In the genomic region with DNA sequence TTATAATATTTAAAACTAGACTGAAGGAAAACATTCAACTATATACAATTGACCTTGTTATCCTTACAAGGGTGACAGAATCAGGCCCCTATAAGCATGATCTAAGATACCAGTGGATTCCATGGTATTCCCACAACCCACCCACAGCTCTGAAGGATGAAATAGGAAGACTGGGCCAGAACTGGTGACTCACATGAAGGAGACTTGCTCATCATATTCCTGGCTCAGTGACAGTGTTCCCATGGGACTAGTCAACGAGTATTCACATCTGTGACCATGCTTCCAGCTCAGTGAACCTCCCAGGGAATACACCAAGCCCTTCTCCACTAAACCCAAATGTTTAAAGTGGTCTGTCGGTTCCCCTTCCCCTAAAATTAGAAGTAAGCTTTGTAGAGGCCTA, we compare ENCODE assay signal across 34 mouse cellular contexts. TPM values are rescaled to one million over a fixed set of nuclear protein-coding genes. Genes with fewer than 3 reads are reported as not detected.
A peak's percentile ranks its signal among the peaks of the same experiment; 100 is the strongest.
DNase-seq lines count a peak whose midpoint lies in the region; ATAC-seq lines count a peak whose summit lies in the region.
"Had no signal": no experiment of that assay in that cellular context is flagged by ENCODE, and none has a peak within 500 bp of the region (broad histone marks: within the 10 kb centered on the region; RNA-seq: fewer than 3 reads in every experiment).

No protein-coding gene starts in this region.

- no peak overlapping the region for H3K9ac ChIP-seq in heart, embryonic 11.5 days (ENCODE audit: low read depth, low read length)
- H3K9ac ChIP-seq: embryonic facial prominence, embryonic 13.5 days; heart, embryonic 13.5 days; hindbrain, embryonic 13.5 days; limb, embryonic 12.5 days; liver, embryonic 15.5 days; lung, embryonic 14.5 days; midbrain, embryonic 15.5 days had no signal

- no peaks in the 10 kb centered on the region for H3K4me1 ChIP-seq in heart, embryonic 11.5 days (ENCODE audit: control insufficient read depth, insufficient read depth, low read length)
- H3K4me1 ChIP-seq: embryonic facial prominence, embryonic 13.5 days; forebrain, embryonic 10.5 days; heart, embryonic 13.5 days; hindbrain, embryonic 13.5 days; limb, embryonic 12.5 days; liver, embryonic 15.5 days; midbrain, embryonic 10.5 days; midbrain, embryonic 15.5 days had no signal

- H3K27ac ChIP-seq in heart, embryonic 11.5 days (ENCODE audit: low read depth, low read length), result no peak overlapping the region
- H3K27ac ChIP-seq: embryonic facial prominence, embryonic 13.5 days; forebrain, embryonic 10.5 days; heart, embryonic 13.5 days; hindbrain, embryonic 13.5 days; limb, embryonic 12.5 days; liver, embryonic 15.5 days; midbrain, embryonic 10.5 days; midbrain, embryonic 15.5 days; stomach, postnatal 0 days had no signal

- no peak for ATAC-seq in heart, embryonic 11.5 days (replicated peaks; ENCODE audit: insufficient number of reproducible peaks, low FRiP score, low TSS enrichment)
- ATAC-seq: activated CD4-positive, CD25-positive, alpha-beta regulatory T cell, adult 4 months; CD4-positive, CD25-positive, alpha-beta regulatory T cell, adult 4 months; forebrain, embryonic 16.5 days; intestine, embryonic 16.5 days; midbrain, embryonic 15.5 days had no signal

- WGBS in heart, embryonic 11.5 days (ENCODE audit: insufficient replicate concordance), result 74% methylated on average over 2 of the region's 2 CpGs

- peak; percentile 5 for DNase-seq in adrenal gland, postnatal 10 days
- no peak for DNase-seq in adrenal gland, postnatal 14 days
- DNase-seq in heart, adult 8-10 months (ENCODE audit: low spot score), result peak; percentile 8
- peak; percentile 39 for DNase-seq in brain, adult 2 months (ENCODE audit: low read depth, low spot score)
- no peak for DNase-seq in ovary, postnatal 10 days (ENCODE audit: low spot score)
- DNase-seq in yolk sac, embryonic 10.5 days (ENCODE audit: low spot score), result no peak
- no peak for DNase-seq in kidney, postnatal 25 days
- DNase-seq: adrenal gland, adult 8-10 months; cerebellum, adult 11-12 months; cerebellum, adult 9-11 months; gastrocnemius, postnatal 25 days; kidney, adult 8-10 months; kidney, postnatal 10 days; layer of hippocampus, adult 9-11 months; lung, embryonic 14.5 days; lung, postnatal 14 days; right cerebral cortex, adult 18-20 months; thymus, adult 18-20 months; thymus, postnatal 25 days had no signal

- H3K36me3 ChIP-seq in heart, embryonic 11.5 days (ENCODE audit: control insufficient read depth, insufficient read depth, low read length), result no peaks in the 10 kb centered on the region
- H3K36me3 ChIP-seq: embryonic facial prominence, embryonic 13.5 days; forebrain, embryonic 10.5 days; heart, embryonic 13.5 days; hindbrain, embryonic 13.5 days; limb, embryonic 12.5 days; liver, embryonic 15.5 days; midbrain, embryonic 10.5 days; midbrain, embryonic 15.5 days had no signal

- no peak overlapping the region for H3K4me3 ChIP-seq in heart, embryonic 11.5 days (ENCODE audit: low read depth, low read length)
- H3K4me3 ChIP-seq: embryonic facial prominence, embryonic 13.5 days; forebrain, embryonic 10.5 days; heart, embryonic 13.5 days; hindbrain, embryonic 13.5 days; limb, embryonic 12.5 days; liver, embryonic 15.5 days; midbrain, embryonic 10.5 days; midbrain, embryonic 15.5 days had no signal

- no peaks in the 10 kb centered on the region for H3K27me3 ChIP-seq in heart, embryonic 11.5 days (ENCODE audit: control insufficient read depth, insufficient read depth, low read length)
- H3K27me3 ChIP-seq: embryonic facial prominence, embryonic 13.5 days; heart, embryonic 13.5 days; hindbrain, embryonic 13.5 days; limb, embryonic 12.5 days; liver, embryonic 15.5 days; midbrain, embryonic 15.5 days had no signal

- H3K9me3 ChIP-seq in heart, embryonic 11.5 days (replicated peaks; ENCODE audit: control insufficient read depth, low read length), result no peaks in the 10 kb centered on the region
- H3K9me3 ChIP-seq: embryonic facial prominence, embryonic 13.5 days; forebrain, embryonic 10.5 days; heart, embryonic 13.5 days; hindbrain, embryonic 13.5 days; limb, embryonic 12.5 days; liver, embryonic 15.5 days; midbrain, embryonic 10.5 days; midbrain, embryonic 15.5 days had no signal

- H3K4me2 ChIP-seq in heart, embryonic 11.5 days, result no peak overlapping the region
- H3K4me2 ChIP-seq: embryonic facial prominence, embryonic 13.5 days; heart, embryonic 13.5 days; hindbrain, embryonic 13.5 days; limb, embryonic 12.5 days; liver, embryonic 15.5 days; lung, embryonic 14.5 days; midbrain, embryonic 15.5 days had no signal

RNA-seq across cellular contexts. Expression of a gene that starts 27.3 kb away (rescaled TPM):
- total RNA-seq in adrenal gland, postnatal 10 days (2021), result 1 to 10 TPM; 2.2 to 6.4 TPM
- 3.1 and 3.6 TPM in 2 replicates for total RNA-seq in adrenal gland, postnatal 14 days (2021)
- total RNA-seq in heart, adult 8-10 months (2022), result 1 to 10 TPM; 1.4 to 2.3 (median 1.5) TPM
- 0.77 and 1.3 TPM in 2 replicates for polyA plus RNA-seq in heart, embryonic 11.5 days (2014; fragmentation: Nextera tagmentation; extraction: Ambion mirVana)
- total RNA-seq: neutrophil, adult 5-6 weeks had no signal
- polyA plus RNA-seq: forebrain, embryonic 10.5 days; hindbrain, embryonic 13.5 days had no signal

Comparison
In these comparisons a context has a peak if more than half of its experiments do, and no peak if none do; other contexts are left out.
1. DNase-seq: peak in adrenal gland, postnatal 10 days (single experiment), heart, adult 8-10 months (single experiment) and brain, adult 2 months (single experiment); none in adrenal gland, postnatal 14 days (single experiment), ovary, postnatal 10 days (single experiment), yolk sac, embryonic 10.5 days (single experiment) and kidney, postnatal 25 days (0 of 2).